Mouse (Mus musculus) urinary bladder, adult 2 months (tissue): Measurements from ENCODE around the gene Uap1. TPM values are rescaled to one million over a fixed set of nuclear protein-coding genes. Genes with fewer than 3 reads are reported as not detected.
"Not testable (repeated sequence)": the region's sequence is repeated elsewhere in the genome, so short reads cannot be mapped to it uniquely, and the experiment has no call there.

Experiments used
- DNase-seq: peaks from one replicate; pipeline ENCODE4 v3.0.0; 2022; ENCODE audit warnings: low spot score
- polyA plus RNA-seq: library from polyadenylated mRNA; depleted of rRNA; stranded (reverse); fragments of >200 nt; gene quantifications from 2 replicates; pipeline ENCODE4 v1.2.3, GENCODE M21; 2012; rRNA removed

The Uap1 gene
- polyA plus RNA-seq, 1 experiment, result 41.3 TPM

GRCm38 (mm10) chr1:170112261-170112660 is 62.5 kb downstream of the Uap1 start:
- DNase-seq, result no peak

- DNase-seq, result no peak
Measured at GRCm38 (mm10) chr1:170111651-170112226, 63.0 kb downstream of the Uap1 start.

- DNase-seq, result no peak
Measured at GRCm38 (mm10) chr1:170110516-170111332, 64.0 kb downstream of the Uap1 start, which contains the start of gene Ddr2. Gene Ddr2, minus strand, starts transcription at chr1:170110762.

- DNase-seq, result no peak
Measured at GRCm38 (mm10) chr1:170109776-170110515, 64.8 kb downstream of the Uap1 start.

- not testable (repeated sequence) for DNase-seq
Measured at GRCm38 (mm10) chr1:170102814-170103213, 71.9 kb downstream of the Uap1 start.

Other genes starting within 250 kb of the Uap1 start
- 0.11 and 0.19 TPM in 2 replicates for gene Ccdc190, start 246.3 kb downstream of the Uap1 start, polyA plus RNA-seq
- 6.1 and 9.3 TPM in 2 replicates for gene Hsd17b7, start 205.7 kb downstream of the Uap1 start, polyA plus RNA-seq
- 76.5 and 93.8 TPM in 2 replicates for gene Ddr2, start 64.2 kb downstream of the Uap1 start, polyA plus RNA-seq
- gene Uhmk1, start 40.4 kb upstream of the Uap1 start, polyA plus RNA-seq, result 22.2 and 23.2 TPM in 2 replicates
- gene Sh2d1b2, start 57.8 kb upstream of the Uap1 start, polyA plus RNA-seq, result 0.03 TPM in 1 of 2 replicates, not detected in the other
- 0.34 and 0.41 TPM in 2 replicates for gene Sh2d1b1, start 102.4 kb upstream of the Uap1 start, polyA plus RNA-seq
- 9.3 and 12.0 TPM in 2 replicates for gene Gm7694, start 131.4 kb upstream of the Uap1 start, polyA plus RNA-seq
- gene Spata46, start 133.8 kb upstream of the Uap1 start, polyA plus RNA-seq, result not detected in 2 replicates